Mouse (Mus musculus) gastrocnemius, postnatal 25 days (tissue): ENCODE measurements around the gene Rmdn2. TPM values are rescaled to one million over a fixed set of nuclear protein-coding genes. Genes with fewer than 3 reads are reported as not detected.
A peak's percentile ranks its signal among the peaks of the same experiment; 100 is the strongest.

ENCODE experiments used
- DNase-seq: peaks from one replicate; pipeline ENCODE4 v3.0.0; 2022
- total RNA-seq, 2 experiments: library from RNA; stranded (reverse); gene quantifications; 1 replicate in 1 of 2; 2 replicates in 1 of 2; pipeline ENCODE4 v1.2.3; 2021

The Rmdn2 gene
- total RNA-seq, 2 experiments from 2014 or later = 8.7 to 9.8 TPM

DNA sequence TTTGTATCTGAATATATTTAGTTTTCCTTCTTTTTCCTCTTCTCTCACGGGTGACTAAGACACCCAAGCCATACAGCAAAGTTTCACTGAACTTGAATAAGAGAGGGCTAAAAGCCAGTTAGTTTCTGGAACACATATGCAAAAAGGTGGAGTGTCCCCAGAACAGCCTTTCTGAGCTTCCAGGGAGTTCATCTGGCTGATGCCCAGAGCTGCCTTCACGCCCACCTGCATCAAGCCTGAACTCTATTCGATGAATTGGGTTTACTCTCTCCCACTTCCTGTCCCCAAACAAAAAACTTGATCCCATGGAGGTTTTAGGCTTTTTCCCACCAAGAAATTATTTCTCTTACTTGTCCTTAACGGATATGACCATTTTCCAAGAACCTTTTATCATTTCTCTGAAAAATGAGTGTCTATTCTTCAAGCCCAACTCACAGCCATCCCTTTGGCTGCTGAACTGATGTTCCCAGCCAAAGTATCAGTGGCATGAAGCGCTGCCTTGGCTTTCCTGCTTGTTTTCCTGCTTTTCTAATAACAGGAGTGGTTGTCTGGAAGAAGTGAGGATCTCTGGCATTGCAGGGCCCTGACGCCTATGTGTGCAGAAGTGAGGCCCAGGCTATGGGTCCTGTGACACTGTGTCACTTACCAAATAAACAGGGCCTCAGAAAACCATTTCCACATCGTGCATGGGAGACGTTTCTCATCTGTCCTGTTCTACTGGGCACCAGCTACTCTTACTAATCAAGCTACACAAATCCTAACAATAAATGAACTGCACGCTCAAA lies 94.2 kb downstream of the Rmdn2 start:
- DNase-seq = no peak

DNA sequence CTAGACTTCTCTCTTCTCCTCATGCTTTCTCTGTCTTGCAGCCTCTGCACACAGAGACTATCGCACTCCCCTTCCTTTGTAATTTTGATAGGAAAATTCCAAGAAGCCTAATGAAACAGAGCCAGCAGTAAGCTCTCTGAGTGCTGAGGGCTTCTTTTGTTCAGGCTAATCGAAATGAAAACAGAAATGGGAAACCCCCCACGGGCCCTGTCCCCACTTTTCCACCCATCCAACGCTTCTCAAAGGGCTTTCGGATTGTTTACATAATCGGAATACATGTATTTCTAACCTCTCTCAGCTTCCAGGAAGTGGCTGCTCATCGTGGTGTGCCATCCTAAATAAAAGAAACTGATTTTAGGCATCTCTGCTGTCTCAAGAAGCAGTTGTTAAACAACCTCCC lies 96.5 kb downstream of the Rmdn2 start:
- no peak for DNase-seq

DNA sequence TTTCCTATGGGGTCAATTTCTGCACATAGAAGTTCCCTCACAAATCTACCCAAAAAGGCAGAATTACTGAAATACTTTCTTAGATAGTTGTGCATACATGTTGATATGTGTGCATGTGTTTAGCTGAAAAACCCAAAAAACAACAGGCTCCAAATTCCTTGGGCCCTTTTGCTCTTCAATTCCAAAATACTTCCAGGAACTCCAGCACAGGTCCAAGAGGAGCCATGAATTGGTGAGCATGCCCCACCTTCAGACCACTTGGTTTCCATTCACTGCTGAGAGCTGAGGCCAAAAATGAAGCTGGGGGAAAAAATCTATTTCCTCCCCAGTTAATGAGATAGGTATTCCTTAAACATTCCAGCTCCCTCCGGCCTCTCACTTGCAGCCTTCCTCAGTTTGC lies 98.1 kb downstream of the Rmdn2 start:
- no peak for DNase-seq

DNA sequence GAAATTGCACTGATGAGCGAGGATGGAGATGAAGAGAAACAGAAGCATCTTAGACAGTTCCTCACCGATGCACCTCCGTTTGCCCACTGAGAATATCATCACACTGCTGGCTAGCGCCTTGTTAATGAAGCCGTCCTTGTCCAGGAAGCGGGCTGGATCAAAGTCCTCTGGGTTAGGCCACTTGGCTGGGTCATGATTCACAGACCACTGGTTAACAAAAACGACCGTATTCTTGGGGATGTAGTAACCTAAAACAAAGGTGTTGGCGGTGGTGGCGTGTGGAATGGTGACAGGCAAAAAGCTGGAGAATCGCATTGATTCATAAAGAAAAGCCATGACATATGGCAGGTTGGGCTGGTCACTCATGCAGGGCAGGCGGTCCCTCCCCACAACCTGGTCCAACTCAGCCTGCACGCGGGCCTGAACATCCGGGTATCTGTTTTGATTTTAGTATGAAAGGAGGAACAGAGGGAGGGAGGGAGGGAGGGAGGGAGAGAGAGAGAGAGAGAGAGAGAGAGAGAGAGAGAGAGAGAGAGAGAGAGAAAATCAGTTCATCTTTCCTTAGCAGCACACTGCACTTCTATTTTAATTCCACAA lies 98.7 kb downstream of the Rmdn2 start:
- DNase-seq = no peak

DNA sequence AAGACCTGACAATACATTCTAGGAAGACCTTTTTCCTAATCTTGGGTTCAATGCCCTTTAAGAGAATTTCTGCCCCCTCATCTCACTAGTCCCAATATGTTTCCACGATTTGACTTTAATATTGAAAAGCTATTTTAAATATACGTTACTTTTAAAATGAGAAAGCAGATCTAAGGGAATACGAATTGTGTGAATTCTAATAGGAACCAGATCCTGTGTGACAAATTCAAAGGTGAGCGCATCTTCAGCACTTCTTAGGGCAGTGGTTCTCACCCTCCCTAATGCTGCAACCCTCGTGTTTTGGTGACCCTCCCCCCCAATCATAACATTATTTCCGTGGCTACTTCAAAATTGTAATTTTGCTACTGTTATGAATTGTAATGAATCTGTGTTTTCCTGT lies 100.3 kb downstream of the Rmdn2 start:
- no peak for DNase-seq

DNA sequence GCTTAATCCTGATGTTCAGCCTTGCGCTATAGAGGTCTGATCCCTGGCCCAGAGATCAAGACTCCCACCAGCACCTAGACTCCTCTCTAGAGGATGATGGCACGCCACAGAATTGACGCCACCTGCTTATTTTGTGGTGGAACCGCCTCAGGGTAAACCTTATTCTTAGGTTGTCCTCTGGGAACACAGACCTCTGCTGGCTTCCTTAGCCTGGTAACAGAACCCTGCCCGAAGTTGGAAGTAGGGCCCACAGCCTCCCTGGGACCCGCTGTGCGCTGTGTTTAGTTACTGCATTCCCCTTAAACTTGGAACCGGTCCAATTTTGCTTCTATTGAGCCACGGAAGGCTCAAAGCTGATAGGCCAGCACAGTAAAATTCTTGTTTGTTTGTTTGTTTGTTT lies 100.9 kb downstream of the Rmdn2 start:
- DNase-seq = no peak

DNA sequence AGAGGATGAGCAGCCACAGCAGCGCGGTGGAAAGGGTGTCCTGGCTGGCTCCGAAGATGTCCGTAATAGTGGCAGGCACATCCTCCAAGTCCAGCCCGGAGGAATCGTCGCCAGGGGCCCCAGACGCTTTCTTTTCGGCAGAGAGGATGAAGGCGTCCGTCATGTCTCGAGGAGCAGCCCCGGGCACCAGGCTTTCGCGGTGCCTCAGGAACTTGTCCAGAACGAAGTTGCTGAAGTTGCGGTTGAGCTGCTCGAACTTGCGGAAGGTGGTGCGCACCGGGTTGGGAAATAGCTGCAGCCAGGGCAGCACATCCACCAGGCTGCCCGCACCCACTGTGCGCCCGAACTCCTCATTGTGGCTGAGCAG lies 101.6 kb downstream of the Rmdn2 start:
- DNase-seq = no peak

DNA sequence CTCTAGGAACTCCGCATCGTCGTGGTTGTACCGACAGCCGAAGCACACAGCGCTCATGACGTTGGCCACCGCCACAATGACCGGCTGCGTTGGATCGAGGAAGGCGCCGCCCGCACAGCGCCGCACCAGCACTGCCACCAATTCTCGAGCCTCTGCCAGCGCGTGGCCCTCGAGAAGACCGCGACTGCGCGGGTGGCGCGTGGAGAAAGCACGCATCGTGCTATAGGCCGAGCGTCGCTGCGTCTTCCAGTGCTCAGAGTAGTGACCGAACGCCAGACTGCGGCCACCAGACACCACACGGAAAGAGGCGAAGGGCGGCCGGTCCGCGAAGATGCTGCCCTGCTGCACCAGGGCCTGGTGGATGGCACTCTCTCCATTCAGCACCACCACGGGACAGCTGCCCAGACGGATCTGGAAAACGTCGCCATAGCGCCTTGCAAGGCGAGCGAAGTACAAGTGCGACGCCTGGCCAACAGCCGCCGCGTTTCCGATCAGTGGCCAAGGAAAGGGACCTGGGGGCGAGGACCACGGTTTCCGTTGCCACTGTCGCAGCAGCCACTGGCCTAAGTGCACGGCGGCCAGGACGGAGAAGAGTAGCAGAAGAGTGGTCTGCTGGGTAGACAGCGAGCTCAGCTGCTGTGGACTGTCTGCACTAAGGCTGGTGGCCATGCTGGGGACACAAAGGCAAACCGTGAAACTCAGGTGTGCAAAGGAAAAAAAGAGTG lies 102.1 kb downstream of the Rmdn2 start:
- DNase-seq = no peak

DNA sequence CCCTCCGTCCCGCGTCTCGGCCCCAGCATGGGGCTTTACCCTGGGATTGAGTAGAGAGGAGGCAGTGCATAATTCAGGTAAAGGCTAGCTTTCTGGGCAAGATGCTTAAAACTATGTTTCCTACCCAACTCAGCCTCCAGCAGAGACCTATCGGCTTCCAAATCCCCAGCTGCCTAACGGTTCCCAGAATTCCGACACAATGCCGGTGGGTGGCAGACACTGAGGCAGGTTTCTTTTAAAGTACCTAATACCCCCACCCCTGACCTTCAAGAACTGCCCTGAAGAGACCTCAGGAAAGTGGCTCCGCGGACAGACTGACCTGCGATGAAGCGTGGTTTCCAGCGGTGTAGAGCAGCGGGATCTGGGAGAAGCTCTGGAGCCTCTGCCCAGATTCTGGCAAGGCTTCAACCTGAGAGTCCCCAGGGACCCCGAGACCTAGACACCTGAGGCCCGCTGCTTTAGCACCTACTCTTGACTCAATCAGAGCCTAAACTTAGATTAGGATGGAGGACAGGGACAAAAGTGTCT lies 102.8 kb downstream of the Rmdn2 start:
- no peak for DNase-seq

DNA sequence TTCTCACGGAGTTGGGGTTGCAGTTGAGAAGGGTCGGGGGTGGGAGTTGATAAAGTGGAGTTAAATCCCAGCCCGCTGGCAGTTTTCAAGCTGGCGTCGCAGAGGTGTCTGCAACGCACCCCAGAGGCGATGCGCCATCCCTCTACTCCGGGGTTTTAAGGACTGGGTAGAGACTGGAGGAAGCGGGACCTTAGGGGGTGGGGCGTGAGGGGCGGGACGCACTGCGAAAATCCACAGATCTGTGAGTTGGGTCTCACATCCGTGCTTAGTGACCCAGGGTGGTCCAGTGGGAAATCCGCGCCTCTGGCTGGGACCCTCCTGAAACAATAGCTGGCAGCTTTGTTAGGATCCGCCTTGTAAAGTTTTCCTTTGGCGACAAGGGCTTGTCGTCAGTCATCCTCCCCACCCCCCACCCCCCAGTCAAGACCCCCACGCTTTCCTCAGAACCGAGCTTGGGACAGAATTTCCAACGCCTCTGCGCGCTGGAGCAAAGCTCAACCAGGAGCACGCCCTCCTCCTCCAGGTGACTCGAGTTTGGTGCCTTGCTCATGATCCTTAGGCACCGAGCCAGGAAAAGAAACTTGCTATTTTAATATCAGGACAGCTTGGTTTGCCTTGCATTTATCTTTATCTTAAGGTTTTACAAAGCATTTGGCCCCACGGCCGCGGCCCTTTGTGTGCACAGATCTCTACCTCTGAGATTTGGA lies 103.4 kb downstream of the Rmdn2 start, which contains the start of gene Cyp1b1:
Gene Cyp1b1, minus strand, starts transcription at position 131 of the 707 bp plus-strand sequence.
- no peak for DNase-seq

DNA sequence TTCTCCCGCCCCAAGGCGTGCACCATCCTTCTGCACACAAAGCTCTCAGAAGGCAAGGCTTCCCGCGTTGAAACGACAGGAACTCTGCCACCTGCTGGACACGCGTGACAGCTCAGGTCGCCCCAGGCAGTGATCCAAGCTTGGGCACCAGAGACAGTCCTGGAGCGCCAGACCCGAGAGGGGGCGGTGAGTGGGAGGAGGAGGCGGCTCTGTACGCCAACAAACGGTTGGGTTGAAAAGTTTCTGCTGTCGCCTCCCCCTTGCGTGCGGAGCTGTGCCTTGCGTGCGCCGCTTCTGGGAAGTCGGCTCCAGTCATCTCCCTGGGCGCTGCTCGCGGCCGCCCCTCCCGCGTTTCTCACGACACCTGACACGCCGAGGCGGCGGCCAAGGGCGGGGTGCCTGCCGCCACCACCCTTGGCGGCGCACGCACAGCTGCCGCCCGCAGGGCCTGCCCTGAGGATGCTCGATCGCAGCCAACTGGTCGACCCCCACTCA lies 104.0 kb downstream of the Rmdn2 start:
- DNase-seq = peak; percentile 68

DNA sequence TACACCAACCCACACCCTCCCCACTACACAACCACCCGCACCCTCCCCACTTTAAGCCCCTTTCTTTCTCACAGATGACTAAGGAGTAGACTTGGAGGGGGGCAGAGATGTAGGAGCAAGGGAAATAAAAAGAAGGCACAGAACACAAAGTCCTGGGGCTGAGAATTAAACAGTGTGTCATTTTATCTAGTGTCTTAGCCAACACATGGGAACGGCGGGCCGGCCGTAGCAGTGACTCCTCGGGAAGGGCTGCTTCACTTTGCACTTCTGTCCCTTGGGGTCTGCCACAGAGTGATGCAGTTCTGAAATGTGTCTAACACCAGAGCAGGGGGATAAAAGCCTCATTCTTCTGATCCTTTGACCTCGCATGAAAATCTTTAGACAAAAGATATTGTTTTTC lies 109.0 kb downstream of the Rmdn2 start:
- no peak for DNase-seq

DNA sequence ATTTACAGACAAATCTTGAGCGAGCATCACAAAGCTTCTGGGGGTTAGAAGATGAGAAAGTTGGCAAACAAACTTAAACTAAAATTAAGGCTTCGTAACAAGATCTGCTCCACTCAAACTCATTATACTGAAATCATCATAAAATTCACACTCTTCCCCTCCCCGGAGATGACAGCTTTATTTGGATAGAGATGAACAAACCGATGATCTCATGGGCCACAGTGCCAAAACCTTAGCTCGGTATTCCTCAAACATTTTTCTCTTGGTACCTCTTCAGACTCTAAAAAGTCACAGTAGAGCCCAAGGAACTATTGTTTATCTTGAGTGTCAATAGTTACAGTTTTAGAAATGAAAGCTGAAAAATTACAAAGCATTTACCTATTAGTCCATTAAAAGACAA lies 115.0 kb downstream of the Rmdn2 start:
- no peak for DNase-seq

DNA sequence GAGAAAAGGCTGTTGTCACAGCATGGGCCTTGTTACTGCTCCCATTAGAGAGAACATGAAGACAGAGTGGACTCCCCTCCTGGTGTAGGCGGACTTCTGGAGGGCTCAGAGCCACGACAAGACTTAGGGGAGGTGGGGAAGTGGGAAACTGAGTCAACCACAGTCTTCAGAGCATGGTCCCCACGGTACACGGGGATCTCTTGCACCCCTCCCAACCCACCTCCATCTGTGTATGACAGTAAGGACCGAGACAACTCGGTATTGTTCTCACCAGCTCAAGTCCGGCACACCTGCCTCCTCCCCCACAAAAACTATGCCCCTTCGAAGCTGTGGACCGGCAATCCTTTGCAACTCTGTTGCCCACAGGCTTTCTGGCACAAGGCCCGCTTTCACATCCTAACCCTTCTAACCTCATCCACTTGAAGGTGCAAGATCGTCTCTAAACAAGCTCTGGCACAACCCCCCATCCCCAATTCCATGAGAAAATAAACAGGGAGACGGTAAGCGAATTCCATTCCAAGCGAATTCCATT lies 116.5 kb downstream of the Rmdn2 start:
- DNase-seq = no peak

DNA sequence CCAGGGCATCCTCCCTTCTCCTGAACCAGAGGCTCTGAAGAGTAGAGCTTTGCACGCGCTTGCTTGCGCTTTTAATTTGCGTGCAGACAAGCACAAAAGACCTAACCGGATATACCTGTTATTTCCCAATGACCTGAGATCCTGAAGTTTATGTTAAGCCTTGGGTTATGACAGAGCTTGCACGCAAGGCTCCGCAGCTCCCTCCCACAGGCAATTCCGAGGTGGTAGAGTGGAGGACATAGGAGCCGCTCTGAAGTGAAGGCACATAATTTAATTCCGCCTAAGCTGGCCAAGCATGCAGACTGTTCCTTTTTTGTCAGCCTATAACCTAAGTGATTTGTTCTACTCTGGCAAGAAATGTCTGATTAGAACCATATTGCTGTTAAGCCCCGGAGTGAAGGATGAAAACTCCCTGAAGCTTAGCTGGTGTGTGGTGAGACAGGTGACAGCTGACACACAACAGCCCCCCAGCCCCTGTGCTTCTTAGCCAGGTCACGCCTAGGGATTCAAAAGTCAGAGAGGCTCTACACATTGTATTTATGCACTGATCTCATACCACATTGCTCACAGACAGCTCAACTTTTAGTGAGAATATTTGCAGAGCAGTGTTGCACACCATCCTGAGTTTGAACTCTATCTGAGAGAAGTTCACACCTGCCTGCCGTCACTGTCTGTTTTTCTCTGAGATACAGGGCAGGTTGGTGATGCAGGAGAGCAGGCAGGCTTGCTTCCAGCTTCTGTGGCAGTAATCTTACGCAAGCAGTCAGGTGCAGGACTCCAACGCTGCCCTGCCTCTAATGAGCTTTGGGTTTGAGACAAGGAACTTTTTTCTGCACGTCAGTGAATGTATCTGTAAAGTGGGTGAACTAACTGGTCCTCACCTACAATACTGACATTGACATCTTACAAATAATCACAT lies 117.2 kb downstream of the Rmdn2 start:
- no peak for DNase-seq

DNA sequence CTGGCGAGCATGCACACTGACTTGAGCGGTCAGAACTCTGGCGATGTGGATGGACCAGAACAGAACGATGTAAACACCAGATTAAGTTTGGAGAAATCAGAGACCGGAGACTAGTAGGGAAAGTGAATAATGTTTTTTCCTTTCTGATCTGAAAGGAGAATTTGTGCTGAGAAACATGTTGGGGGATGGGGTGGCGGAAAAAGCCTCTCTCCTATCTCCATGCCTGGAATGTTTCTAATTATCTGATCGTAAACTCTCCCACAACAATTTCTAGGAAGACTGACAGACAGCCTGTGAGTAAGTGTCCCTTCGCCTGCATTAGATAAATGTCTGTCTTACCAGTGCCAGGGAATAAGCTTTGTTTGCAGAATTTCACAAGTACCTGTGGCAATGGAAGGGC lies 119.3 kb downstream of the Rmdn2 start:
- DNase-seq = no peak

DNA sequence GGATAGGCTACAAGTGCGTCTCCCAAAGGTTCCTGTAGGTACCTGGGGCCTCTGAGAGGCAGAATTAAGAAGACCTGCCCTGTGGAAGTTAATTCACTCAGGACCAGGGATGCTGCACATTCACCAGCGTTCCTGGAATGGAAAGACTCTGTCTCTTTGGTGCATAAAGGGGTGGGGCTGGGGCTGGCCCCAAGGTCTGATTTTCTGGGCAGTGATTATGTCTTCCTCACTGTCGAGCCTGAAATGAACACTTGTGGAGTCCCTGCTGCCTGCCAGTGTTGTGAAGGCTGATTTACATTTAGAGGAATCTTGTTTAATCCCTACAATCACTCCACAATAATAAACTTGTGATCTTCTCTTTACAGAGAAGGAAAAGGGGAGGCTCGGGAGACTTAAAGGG lies 121.4 kb downstream of the Rmdn2 start:
- no peak for DNase-seq

DNA sequence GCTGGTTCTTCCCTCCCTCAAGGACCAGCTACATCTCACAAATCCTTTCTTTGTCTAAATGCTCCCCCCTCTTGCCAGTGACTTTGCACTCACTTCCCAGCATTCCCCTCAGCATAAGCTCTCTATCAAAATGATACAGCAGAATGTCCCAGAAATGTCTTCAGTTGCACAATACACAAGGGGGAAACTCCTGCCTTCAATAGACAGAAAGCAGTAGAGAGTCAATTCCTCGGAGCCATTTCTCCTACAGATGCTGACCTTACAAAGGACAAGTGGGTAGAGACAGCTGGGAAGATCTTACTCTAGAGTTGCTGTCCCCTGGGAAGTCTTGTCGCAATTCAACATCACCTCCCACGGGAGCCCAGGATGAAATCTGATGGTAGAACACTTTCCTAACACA lies 125.9 kb downstream of the Rmdn2 start:
- peak; percentile 27 for DNase-seq

DNA sequence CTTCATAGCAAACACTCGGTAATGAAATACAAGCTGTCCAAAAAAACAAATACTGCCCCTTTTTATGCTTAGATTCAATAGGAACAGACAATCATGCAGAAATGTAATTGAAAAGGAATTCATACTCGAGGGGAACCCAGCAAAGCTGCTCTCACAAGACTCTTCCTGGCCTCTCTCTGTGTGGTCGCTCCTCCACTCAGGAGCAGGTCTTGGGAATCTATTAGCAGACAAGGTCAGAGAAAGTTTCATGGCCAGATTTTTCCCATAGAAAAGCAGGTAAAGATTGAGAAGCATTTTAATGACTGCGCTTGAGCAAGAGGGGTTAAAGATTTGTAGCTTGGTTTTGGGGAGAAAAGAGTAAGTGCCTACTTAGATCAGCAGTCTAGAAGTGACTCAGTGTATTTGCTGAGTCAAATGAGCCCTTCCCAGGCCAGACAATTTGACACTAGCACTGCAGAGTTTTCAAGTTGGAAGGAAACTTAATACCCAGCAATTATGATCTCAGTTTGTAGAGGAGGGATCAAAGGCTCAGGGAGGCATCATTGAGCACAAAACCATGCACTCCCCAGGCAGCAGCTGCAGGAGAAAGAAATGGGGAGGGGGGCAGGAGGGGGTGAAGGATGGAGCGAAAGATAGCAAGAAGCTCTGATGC lies 127.3 kb downstream of the Rmdn2 start:
- DNase-seq = no peak

DNA sequence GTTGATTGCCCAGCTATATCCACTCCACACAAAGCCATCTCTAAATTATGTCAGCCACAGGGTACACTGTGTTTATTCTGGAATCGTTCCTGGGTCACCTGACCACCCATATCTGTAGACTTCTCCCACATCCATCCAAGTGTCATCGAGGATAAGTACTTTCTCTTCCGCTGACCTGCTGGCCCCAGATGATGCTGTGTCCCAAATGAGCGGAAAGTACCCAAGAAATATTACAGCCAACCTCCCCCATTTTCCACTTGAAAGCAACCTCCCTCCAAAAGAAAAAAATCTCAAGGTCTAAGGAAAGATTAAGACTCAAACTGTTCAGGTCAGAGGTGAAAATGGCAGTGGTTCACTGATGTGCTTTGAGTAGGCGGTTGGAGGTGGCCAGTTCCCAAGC lies 131.0 kb downstream of the Rmdn2 start:
- no peak for DNase-seq
